Comparison of ENCODE assay signal across 21 mouse cellular contexts in genomic region chr11:71816918-71817317, GRCm38 (mm10).
DNase-seq lines count a peak whose midpoint lies in the region.
"Had no signal": no experiment of that assay in that cellular context is flagged by ENCODE, and none has a peak within 500 bp of the region (broad histone marks: within the 10 kb centered on the region; RNA-seq: fewer than 3 reads in every experiment).

No protein-coding gene starts in this region.

- H3K27me3 ChIP-seq in embryonic facial prominence, embryonic 10.5 days (replicated peaks; ENCODE audit: low read depth, poor library complexity, severe bottlenecking): no peaks in the 10 kb centered on the region
- H3K27me3 ChIP-seq: embryonic facial prominence, embryonic 12.5 days; forebrain, embryonic 15.5 days; liver, embryonic 15.5 days; lung, embryonic 15.5 days; midbrain, embryonic 13.5 days had no signal

- WGBS in embryonic facial prominence, embryonic 10.5 days: 83% methylated on average over 3 of the region's 3 CpGs

- no peak overlapping the region for H3K27ac ChIP-seq in embryonic facial prominence, embryonic 10.5 days (replicated peaks)
- H3K27ac ChIP-seq: embryonic facial prominence, embryonic 12.5 days; forebrain, embryonic 15.5 days; hindbrain, embryonic 14.5 days; liver, embryonic 15.5 days; lung, embryonic 15.5 days; macrophage; midbrain, embryonic 13.5 days; neural tube, embryonic 13.5 days had no signal

- DNase-seq in heart, adult 11 months: peak; percentile 91
- no peak for DNase-seq in heart, postnatal 36 days
- DNase-seq in kidney, postnatal 10 days: peak; percentile 10
- DNase-seq in kidney, postnatal 4 days: no peak
- DNase-seq in adrenal gland, adult 8-10 months: peak; percentile 4
- DNase-seq in adrenal gland, postnatal 14 days: peak; percentile 53
- no peak for DNase-seq in embryonic facial prominence, embryonic 10.5 days (ENCODE audit: low spot score)
- DNase-seq: cerebellum, adult 8-10 months; cerebellum, postnatal 36 days; layer of hippocampus, postnatal 36 days; liver; thymus, adult 2 months; thymus, postnatal 36 days had no signal

- no peaks in the 10 kb centered on the region for H3K9me3 ChIP-seq in embryonic facial prominence, embryonic 10.5 days
- H3K9me3 ChIP-seq: embryonic facial prominence, embryonic 12.5 days; forebrain, embryonic 15.5 days; liver, embryonic 15.5 days; lung, embryonic 15.5 days; midbrain, embryonic 13.5 days; neural tube, embryonic 13.5 days had no signal

- H3K4me1 ChIP-seq in embryonic facial prominence, embryonic 10.5 days: peaks cover 11% of the 10 kb centered on the region
- H3K4me1 ChIP-seq: embryonic facial prominence, embryonic 12.5 days; liver, embryonic 15.5 days; lung, embryonic 15.5 days had no signal

- no peaks in the 10 kb centered on the region for H3K36me3 ChIP-seq in embryonic facial prominence, embryonic 10.5 days (replicated peaks)
- H3K36me3 ChIP-seq: embryonic facial prominence, embryonic 12.5 days; forebrain, embryonic 15.5 days; liver, embryonic 15.5 days; lung, embryonic 15.5 days; midbrain, embryonic 13.5 days; neural tube, embryonic 13.5 days had no signal

- no peak overlapping the region for H3K4me3 ChIP-seq in embryonic facial prominence, embryonic 10.5 days
- H3K4me3 ChIP-seq: embryonic facial prominence, embryonic 12.5 days; forebrain, embryonic 15.5 days; liver, embryonic 15.5 days; lung, embryonic 15.5 days; midbrain, embryonic 13.5 days; neural tube, embryonic 13.5 days had no signal

- intact Hi-C loops in heart, postnatal 36 days (cut with DNase I): no loop called here

Comparison
In these comparisons a context has a peak if more than half of its experiments do, and no peak if none do; other contexts are left out.
1. DNase-seq: peak in heart, adult 11 months (single experiment), kidney, postnatal 10 days (single experiment), adrenal gland, adult 8-10 months (single experiment) and adrenal gland, postnatal 14 days (single experiment); none in heart, postnatal 36 days (0 of 2), kidney, postnatal 4 days (0 of 2) and embryonic facial prominence, embryonic 10.5 days (single experiment).